Mouse (Mus musculus) regulatory T cell (primary cell): ENCODE results near the gene Txnip.

Source experiments
- in situ Hi-C: fragments of 300-600 bp; cut with MboI, MseI; formaldehyde crosslinking; loops from one replicate; pipeline ENCODE4 v1.15.1; 2025; ENCODE audit warnings: high pct_unique_total_duplicates

Gene Txnip

GRCm38 (mm10) chr3:96551203-96551602, 6.6 kb upstream of the Txnip start:
- in situ Hi-C loops = loop anchor here (25.0 kb wide), 1 partner anchor 1386 kb away; no protein-coding TSS in a partner anchor

- in situ Hi-C loops = loop anchor here (25.0 kb wide), 1 partner anchor 1385 kb away; no protein-coding TSS in a partner anchor
Measured at GRCm38 (mm10) chr3:96551890-96552289, 5.9 kb upstream of the Txnip start.

DNA sequence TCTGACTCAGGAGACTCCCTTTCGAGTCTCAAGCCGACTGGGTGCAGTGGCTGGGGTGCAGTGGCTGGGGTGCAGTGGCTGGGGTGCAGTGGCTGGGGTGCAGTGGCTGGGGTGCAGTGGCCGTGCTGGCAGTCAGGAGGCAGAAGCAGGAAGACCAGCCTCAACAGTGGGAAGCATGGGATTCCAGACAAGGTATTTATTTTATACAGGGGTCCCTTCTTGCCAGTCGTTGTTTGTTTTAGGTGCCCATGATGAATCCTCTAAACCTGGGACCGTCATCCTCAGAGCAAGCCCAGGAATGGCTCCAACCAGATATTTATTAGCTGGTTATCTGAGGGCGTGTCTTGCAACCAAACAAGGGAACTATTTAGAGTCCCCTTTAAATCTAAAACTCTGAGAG, 4.2 kb upstream of the Txnip start:
- in situ Hi-C loops = loop anchor here (25.0 kb wide), 1 partner anchor 1384 kb away; no protein-coding TSS in a partner anchor

DNA sequence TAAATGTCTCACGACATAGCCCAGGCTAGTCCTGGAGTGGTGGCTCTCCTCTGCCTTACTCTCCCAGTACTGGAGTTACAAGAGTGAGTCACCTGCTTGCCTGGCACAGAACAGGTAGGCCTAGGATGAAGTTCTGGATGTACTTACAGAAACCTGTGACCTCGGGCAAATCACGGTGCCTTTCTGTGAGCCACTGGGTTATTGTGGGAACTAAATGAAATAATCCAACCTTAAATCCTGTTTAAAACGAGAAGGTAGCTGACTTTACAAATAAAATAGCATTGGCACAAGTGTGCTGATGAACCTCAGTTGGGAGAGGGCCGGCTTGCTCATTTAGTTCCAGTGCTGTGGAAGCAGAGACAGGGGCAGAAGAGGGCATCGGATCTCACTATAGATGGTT, 3.5 kb upstream of the Txnip start:
- in situ Hi-C loops = loop anchor here (25.0 kb wide), 1 partner anchor 1383 kb away; no protein-coding TSS in a partner anchor

- in situ Hi-C loops = loop anchor here (25.0 kb wide), 1 partner anchor 1382 kb away; no protein-coding TSS in a partner anchor
Measured at GRCm38 (mm10) chr3:96555041-96555596, 2.6 kb upstream of the Txnip start.

GRCm38 (mm10) chr3:96555999-96556614, 1.6 kb upstream of the Txnip start:
- in situ Hi-C loops = loop anchor here (25.0 kb wide), 1 partner anchor 1381 kb away; no protein-coding TSS in a partner anchor

DNA sequence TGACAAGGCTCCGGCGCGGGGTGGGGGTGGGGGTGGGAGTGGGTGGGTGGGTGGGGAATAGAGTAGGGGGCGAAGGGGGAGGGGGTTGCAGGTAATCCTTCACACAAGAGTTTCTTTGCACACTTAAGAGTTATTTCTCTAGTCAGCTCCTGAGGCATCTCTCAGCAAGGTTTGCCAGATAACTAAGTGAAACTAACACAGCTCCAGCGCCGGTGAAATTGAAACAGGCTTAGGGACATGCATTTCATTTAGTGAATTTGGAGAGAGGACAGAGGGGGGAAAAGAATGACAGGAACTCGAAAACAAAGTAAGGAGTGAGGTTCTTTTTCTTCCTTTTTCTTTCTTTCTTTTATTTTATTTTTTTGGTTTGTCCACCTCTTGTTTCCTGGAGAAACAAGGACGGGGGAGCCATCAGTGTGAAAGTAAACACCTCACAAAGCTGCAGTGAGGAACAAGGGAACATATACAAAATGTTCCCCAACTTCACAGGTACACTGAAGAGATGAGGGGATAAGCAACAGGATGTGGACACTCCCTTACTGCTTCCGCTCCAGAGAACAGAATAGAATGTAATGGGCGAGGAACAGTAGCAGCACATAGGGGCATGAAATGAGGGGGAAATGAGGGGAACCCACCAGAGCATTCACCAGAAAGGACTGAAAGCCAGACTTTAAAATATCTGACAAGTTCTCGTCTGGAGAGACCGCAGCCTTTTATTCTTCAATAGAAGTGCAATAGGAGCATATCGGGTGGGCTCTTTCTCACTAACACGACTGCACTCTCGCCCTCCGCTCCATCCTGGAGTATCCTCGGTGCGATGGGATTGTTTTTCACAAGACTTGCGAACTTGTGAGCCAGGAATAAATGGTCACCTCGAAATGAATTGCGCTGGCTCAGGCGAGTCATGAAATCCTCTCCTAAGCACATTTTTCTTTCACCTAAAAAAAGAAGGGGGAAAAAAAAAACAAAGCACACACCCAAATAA, 814 bp upstream of the Txnip start:
- in situ Hi-C loops = loop anchor here (25.0 kb wide), 1 partner anchor 1380 kb away; no protein-coding TSS in a partner anchor

DNA sequence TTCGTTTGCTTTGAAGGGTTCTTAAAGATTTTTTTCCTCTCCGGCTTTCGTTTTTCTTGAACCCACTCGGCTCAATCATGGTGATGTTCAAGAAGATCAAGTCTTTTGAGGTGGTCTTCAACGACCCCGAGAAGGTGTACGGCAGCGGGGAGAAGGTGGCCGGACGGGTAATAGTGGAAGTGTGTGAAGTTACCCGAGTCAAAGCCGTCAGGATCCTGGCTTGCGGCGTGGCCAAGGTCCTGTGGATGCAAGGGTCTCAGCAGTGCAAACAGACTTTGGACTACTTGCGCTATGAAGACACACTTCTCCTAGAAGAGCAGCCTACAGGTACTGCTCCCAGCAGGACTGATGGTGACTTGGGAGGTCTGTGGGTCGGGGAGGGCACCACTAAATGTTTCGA, 402 bp downstream of the Txnip start:
- in situ Hi-C loops = loop anchor here (25.0 kb wide), 1 partner anchor 1379 kb away; no protein-coding TSS in a partner anchor

DNA sequence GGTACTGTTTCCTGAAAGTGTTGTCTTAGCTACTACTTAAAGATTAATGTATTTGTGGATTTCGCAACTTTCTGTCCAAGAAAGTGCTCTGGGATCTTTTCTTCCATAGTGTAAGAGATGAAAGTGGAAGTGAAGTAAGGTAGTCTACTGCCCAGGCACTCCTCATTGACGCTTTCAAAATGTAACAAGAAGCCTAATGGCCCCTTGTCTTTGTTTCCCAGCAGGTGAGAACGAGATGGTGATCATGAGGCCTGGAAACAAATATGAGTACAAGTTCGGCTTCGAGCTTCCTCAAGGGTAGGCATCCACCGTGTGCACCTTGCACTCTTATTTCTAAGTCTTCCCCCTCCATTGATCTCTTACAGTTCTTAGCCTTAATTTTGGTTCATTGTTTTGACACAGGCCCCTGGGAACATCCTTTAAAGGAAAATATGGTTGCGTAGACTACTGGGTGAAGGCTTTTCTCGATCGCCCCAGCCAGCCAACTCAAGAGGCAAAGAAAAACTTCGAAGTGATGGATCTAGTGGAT, 975 bp downstream of the Txnip start:
- in situ Hi-C loops = loop anchor here (25.0 kb wide), 1 partner anchor 1379 kb away; no protein-coding TSS in a partner anchor

- in situ Hi-C loops = loop anchor here (25.0 kb wide), 1 partner anchor 1378 kb away; no protein-coding TSS in a partner anchor
Measured at GRCm38 (mm10) chr3:96559398-96559910, 1.7 kb downstream of the Txnip start.

GRCm38 (mm10) chr3:96559911-96560850, 2.4 kb downstream of the Txnip start:
- in situ Hi-C loops = loop anchor here (10.0 to 25.0 kb wide), 2 partner anchors 735 to 1377 kb away; partner anchors contain the start of gene Bcl9

DNA sequence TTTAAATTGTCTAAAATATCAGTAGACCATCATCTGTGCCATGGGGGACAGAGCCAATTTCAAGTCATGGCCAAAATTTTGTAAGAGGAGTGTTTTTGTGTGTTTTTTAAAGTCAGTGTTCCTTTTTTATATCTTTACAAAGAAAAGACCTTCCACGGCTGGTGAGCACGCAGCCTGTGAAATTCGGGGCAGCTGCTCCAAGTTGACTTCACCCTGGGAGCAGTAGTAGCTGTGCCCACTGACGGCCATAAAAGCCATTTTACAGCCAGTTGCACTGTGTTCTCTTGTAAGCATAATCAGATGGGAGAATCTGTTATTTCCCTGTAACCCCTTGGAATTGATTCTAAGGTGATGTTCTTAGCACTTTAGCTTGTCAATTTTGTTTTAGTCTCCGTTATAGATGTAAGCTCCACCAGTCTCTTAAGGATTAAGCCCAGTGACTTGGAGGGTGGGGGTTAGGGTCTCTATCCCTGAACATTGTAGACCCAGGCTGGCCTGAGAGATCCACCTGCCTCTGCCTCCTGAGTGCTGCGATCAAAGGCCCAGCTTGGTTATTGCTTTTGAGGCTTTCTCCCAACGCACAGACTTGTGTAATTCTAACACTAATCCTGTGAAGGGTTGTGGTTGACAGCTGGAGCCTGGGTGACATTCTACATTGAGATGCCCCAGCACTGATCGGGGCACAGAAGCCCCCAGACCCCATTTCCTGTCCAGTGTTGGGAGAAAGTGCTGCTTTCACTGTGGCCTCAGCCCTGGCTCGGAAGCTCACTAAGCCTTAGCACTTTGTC, 3.3 kb downstream of the Txnip start:
- in situ Hi-C loops = loop anchor here (10.0 to 25.0 kb wide), 2 partner anchors 734 to 1376 kb away; partner anchors contain the start of gene Bcl9

DNA sequence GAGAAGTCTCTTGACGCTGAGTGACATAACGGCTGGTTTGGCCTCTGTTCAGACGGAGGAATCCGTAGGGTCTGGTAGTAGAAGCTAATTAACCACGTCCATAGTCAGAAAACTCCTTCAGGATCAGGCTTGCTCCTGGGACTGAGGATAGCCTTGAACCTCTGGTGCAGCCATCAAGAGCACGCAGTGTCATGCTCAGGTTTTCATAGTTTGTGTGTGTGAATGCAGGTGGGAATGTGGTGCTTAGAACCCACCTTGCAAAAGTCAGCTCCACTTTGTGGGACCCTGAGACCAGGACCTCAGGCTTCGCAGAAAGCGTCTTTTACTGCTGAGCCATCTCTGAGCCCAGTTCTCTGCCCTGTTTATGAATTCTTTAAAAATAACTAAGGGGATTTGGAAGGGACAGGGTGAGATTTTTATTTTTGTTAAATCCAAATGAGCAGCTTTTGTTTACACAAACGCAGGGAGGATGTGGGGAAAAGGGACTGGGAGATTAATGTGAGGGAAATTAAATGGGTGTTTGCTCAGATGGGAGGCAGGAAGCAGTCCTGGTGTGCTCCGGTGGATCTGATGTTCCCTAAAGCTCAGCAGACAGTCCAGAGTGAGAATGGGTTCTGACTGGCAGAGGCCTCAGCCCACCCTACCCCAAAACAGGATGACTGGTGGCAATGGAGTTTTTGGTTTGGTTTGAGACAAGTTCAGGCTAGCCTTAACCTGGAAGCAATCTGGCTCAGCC, 4.4 kb downstream of the Txnip start:
- in situ Hi-C loops = loop anchor here (10.0 to 25.0 kb wide), 2 partner anchors 733 to 1375 kb away; partner anchors contain the start of gene Bcl9

DNA sequence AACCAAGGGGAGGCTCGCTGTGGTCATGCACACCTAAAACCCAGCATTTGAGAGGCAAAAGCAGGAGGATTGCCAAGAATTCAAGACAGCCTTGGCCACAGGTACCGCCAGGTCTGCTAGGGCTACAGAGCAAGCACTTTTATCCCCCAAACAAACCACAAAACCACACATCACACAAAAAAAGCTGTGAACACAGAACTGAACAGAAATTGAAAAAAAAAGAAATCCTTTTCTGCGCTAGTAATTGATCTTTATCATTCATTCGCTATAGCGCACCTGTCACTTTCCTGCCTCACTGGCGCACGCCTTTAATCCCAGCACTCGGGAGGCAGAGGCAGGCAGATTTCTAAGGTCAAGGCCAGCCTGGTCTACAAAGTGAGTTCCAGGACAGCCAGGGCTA, 5.5 kb downstream of the Txnip start:
- in situ Hi-C loops = loop anchor here (10.0 to 25.0 kb wide), 2 partner anchors 732 to 1374 kb away; partner anchors contain the start of gene Bcl9

GRCm38 (mm10) chr3:96563911-96564632, 6.3 kb downstream of the Txnip start:
- in situ Hi-C loops = loop anchor here (10.0 to 25.0 kb wide), 2 partner anchors 731 to 1373 kb away; partner anchors contain the start of gene Bcl9

- in situ Hi-C loops = loop anchor here (10.0 to 25.0 kb wide), 2 partner anchors 730 to 1373 kb away; partner anchors contain the start of gene Bcl9
Measured at GRCm38 (mm10) chr3:96564633-96565032, 6.9 kb downstream of the Txnip start.

- in situ Hi-C loops = loop anchor here (10.0 to 25.0 kb wide), 2 partner anchors 730 to 1372 kb away; partner anchors contain the start of gene Bcl9
Measured at GRCm38 (mm10) chr3:96565105-96565504, 7.3 kb downstream of the Txnip start.
